Mouse (Mus musculus): Measurements from ENCODE around the gene Osbpl6.

DNA sequence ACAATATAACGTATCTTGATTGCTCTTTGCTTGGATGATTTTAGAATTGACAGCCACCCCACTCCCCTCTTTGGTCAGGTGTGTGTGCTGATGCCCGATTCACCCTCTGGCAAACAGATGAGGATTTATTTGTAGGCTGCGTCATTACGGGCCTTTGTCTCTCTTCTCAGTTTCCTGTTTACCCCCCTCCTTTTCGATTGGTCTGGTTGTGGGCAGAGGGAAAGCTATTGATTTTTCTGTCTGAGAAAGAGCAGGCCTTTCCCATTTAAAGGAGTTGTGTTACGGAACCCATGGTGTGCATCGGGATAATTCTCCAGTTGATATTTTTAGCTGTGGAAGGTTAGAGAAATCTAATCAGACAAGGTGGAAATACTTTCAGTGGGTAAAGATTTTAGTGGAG lies 85.9 kb downstream of the Osbpl6 start:
- TF ChIP-seq POLR2A (IDR thresholded peaks at IDR 0.05; ENCODE audit: low read depth, low read length) (no peak), CTCF (conservative IDR thresholded peaks at IDR 0.05; ENCODE audit: insufficient read depth, insufficient read length, low read depth, low read length) (no peak)

Measured in kidney, adult 2 months (tissue).